Mouse (Mus musculus) urinary bladder, postnatal 25 days (tissue): ENCODE measurements around the gene Cers1.

Experiments
- DNase-seq: peaks from one replicate; pipeline ENCODE4 v3.0.0; 2022; ENCODE audit warnings: low spot score

Gene Cers1

GRCm38 (mm10) chr8:70316511-70317504, 1.2 kb downstream of the Cers1 start:
- DNase-seq: no peak

GRCm38 (mm10) chr8:70317872-70318271, 2.3 kb downstream of the Cers1 start:
- DNase-seq: no peak

- no peak for DNase-seq
Measured at GRCm38 (mm10) chr8:70323716-70324115, 8.1 kb downstream of the Cers1 start.

- DNase-seq: no peak
Measured at GRCm38 (mm10) chr8:70327512-70327911, 11.9 kb downstream of the Cers1 start.

- no peak for DNase-seq
Measured at GRCm38 (mm10) chr8:70329124-70329834, 13.7 kb downstream of the Cers1 start, which contains the start of gene Gdf1. Gdf1 (plus strand) TSS chr8:70329817.

- no peak for DNase-seq
Measured at GRCm38 (mm10) chr8:70329835-70330740, 14.5 kb downstream of the Cers1 start.

GRCm38 (mm10) chr8:70330741-70331364, 15.3 kb downstream of the Cers1 start:
- DNase-seq: no peak

GRCm38 (mm10) chr8:70331526-70331925, 16.0 kb downstream of the Cers1 start:
- DNase-seq: no peak

GRCm38 (mm10) chr8:70332070-70332877, 16.7 kb downstream of the Cers1 start:
- peak; percentile 67 for DNase-seq

GRCm38 (mm10) chr8:70332878-70333202, 17.3 kb downstream of the Cers1 start:
- no peak for DNase-seq

- DNase-seq: no peak
Measured at GRCm38 (mm10) chr8:70338931-70339330, 23.4 kb downstream of the Cers1 start.

GRCm38 (mm10) chr8:70340659-70341058, 25.1 kb downstream of the Cers1 start:
- no peak for DNase-seq

GRCm38 (mm10) chr8:70342007-70342406, 26.4 kb downstream of the Cers1 start:
- DNase-seq: no peak

GRCm38 (mm10) chr8:70343076-70343475, 27.5 kb downstream of the Cers1 start:
- DNase-seq: no peak

- DNase-seq: no peak
Measured at GRCm38 (mm10) chr8:70343696-70344095, 28.1 kb downstream of the Cers1 start.

GRCm38 (mm10) chr8:70344279-70344678, 28.7 kb downstream of the Cers1 start:
- no peak for DNase-seq

- DNase-seq: no peak
Measured at GRCm38 (mm10) chr8:70347443-70347842, 31.9 kb downstream of the Cers1 start.

GRCm38 (mm10) chr8:70347860-70348420, 32.4 kb downstream of the Cers1 start:
- no peak for DNase-seq

GRCm38 (mm10) chr8:70351035-70351999, 35.7 kb downstream of the Cers1 start:
- DNase-seq: no peak
